Mouse (Mus musculus) T-helper 2 cell (primary cell): Measurements from ENCODE around the gene Gm13102.
"Not testable (repeated sequence)": the region's sequence is repeated elsewhere in the genome, so short reads cannot be mapped to it uniquely, and the experiment has no call there.

Source experiments
- in situ Hi-C: fragments of 300-600 bp; cut with MboI, MseI; formaldehyde crosslinking; loops from one replicate; pipeline ENCODE4 v1.15.1; 2025; ENCODE audit warnings: high pct_unique_total_duplicates

The Gm13102 gene

GRCm38 (mm10) chr4:144106174-144106573, at the start of gene Gm13102:
Gm13102 (plus strand) TSS chr4:144106474.
- in situ Hi-C loops, result not testable (repeated sequence)

GRCm38 (mm10) chr4:144058826-144059225, 47.4 kb upstream of the Gm13102 start, which contains the start of gene Pramel4:
Pramel4 (plus strand) TSS chr4:144059126.
- in situ Hi-C loops, result not testable (repeated sequence)
